8 mouse cellular contexts compared by ENCODE assay signal in the genomic region with DNA sequence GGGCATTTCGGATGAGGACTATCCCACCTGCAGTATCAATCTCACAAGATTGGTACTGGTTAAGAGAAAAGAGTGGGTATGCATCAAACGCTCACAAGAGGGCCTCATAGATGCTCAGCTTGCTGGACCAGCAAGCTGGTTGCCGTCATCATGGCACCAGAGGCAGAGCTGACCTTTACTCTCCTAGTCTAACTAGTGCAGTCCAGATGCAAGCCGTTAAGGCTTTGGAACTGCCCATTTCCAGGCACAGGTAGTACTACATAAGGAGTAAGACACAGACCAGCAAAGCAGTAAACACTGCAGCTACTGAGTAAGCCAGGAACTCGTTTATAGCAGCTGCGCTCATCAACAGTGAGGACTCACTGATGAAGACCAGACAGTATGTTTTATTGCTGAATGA.
DNase-seq lines count a peak whose midpoint lies in the region; ATAC-seq and TF ChIP-seq lines count a peak whose summit lies in the region.

No protein-coding gene starts in this region.

- H3K36me3 ChIP-seq in kidney, embryonic 14.5 days (ENCODE audit: control insufficient read depth, insufficient read depth, low read length), result 0 out of 2 replicates have a peak, but pooled peaks cover 2% of the 10 kb centered on the region
- H3K36me3 ChIP-seq in hindbrain, embryonic 13.5 days, result no peaks in the 10 kb centered on the region
- no peaks in the 10 kb centered on the region for H3K36me3 ChIP-seq in limb, embryonic 14.5 days (ENCODE audit: control insufficient read depth, insufficient read depth, low read length)

- no peak overlapping the region for H3K9ac ChIP-seq in kidney, embryonic 14.5 days (ENCODE audit: low read depth, low read length)
- no peak overlapping the region for H3K9ac ChIP-seq in hindbrain, embryonic 13.5 days
- H3K9ac ChIP-seq in limb, embryonic 14.5 days (ENCODE audit: low read depth, low read length, severe bottlenecking), result no peak overlapping the region

- TF ChIP-seq POLR2A in limb, embryonic 14.5 days (IDR thresholded peaks at IDR 0.05; ENCODE audit: borderline replicate concordance, extremely low read depth, insufficient read depth, insufficient read length), result no peak

- peak; percentile 78 for DNase-seq in kidney, adult 11 months
- DNase-seq in adrenal gland, postnatal 25 days, result peak; percentile 28
- DNase-seq in limb, embryonic 14.5 days (ENCODE audit: low spot score), result no peak
- DNase-seq in thymus, postnatal 36 days, result no peak
- no peak for DNase-seq in natural killer cell, adult 2 months (ENCODE audit: low spot score in 2 of 2)

- no peak overlapping the region for H3K27ac ChIP-seq in kidney, embryonic 14.5 days (ENCODE audit: low read depth, low read length)
- peak overlapping the region; percentile 60; the same call in 1 of the 2 replicates for H3K27ac ChIP-seq in hindbrain, embryonic 13.5 days
- no peak overlapping the region for H3K27ac ChIP-seq in limb, embryonic 14.5 days (replicated peaks; ENCODE audit: low read depth, low read length)

- no peaks in the 10 kb centered on the region for H3K9me3 ChIP-seq in kidney, embryonic 14.5 days (ENCODE audit: control insufficient read depth, low read length)
- 0 out of 2 replicates have a peak, but pooled peaks cover 4% of the 10 kb centered on the region for H3K9me3 ChIP-seq in hindbrain, embryonic 13.5 days
- H3K9me3 ChIP-seq in limb, embryonic 14.5 days (ENCODE audit: control insufficient read depth, low read length), result no peaks in the 10 kb centered on the region

- H3K4me2 ChIP-seq in kidney, embryonic 14.5 days (replicated peaks; ENCODE audit: low read depth, low read length), result no peak overlapping the region
- no peak overlapping the region for H3K4me2 ChIP-seq in hindbrain, embryonic 13.5 days
- no peak overlapping the region for H3K4me2 ChIP-seq in limb, embryonic 14.5 days (replicated peaks; ENCODE audit: low read depth, low read length, severe bottlenecking)

- 49% methylated on average over 6 of the region's 6 CpGs for WGBS in kidney, embryonic 14.5 days
- 62% methylated on average over 6 of the region's 6 CpGs for WGBS in hindbrain, embryonic 13.5 days
- 36% methylated on average over 6 of the region's 6 CpGs for WGBS in limb, embryonic 14.5 days

- H3K4me3 ChIP-seq in kidney, embryonic 14.5 days (ENCODE audit: low read length), result no peak overlapping the region
- H3K4me3 ChIP-seq in hindbrain, embryonic 13.5 days, result no peak overlapping the region
- no peak overlapping the region for H3K4me3 ChIP-seq in limb, embryonic 14.5 days (replicated peaks; ENCODE audit: low read length)

- H3K4me1 ChIP-seq in kidney, embryonic 14.5 days (ENCODE audit: control insufficient read depth, insufficient read depth, low read length), result no peaks in the 10 kb centered on the region
- H3K4me1 ChIP-seq in hindbrain, embryonic 13.5 days (replicated peaks), result peaks cover 28% of the 10 kb centered on the region
- peaks cover 18% of the 10 kb centered on the region for H3K4me1 ChIP-seq in limb, embryonic 14.5 days (ENCODE audit: control insufficient read depth, insufficient read depth, low read length)

- no peaks in the 10 kb centered on the region for H3K27me3 ChIP-seq in kidney, embryonic 14.5 days (ENCODE audit: control insufficient read depth, insufficient read depth, low read length)
- H3K27me3 ChIP-seq in hindbrain, embryonic 13.5 days, result no peaks in the 10 kb centered on the region
- no peaks in the 10 kb centered on the region for H3K27me3 ChIP-seq in limb, embryonic 14.5 days (ENCODE audit: control insufficient read depth, insufficient read depth, low read length)

- ATAC-seq in kidney, embryonic 14.5 days (ENCODE audit: low FRiP score, low TSS enrichment), result no peak
- ATAC-seq in hindbrain, embryonic 13.5 days (ENCODE audit: low FRiP score), result no peak
- peak; percentile 67; the same call in 1 of the 2 replicates for ATAC-seq in limb, embryonic 14.5 days (ENCODE audit: low FRiP score, low read depth)
- ATAC-seq in inflammation-experienced regulatory T-cells, adult 6 months, result no peak

Comparison
In these comparisons a context has a peak if more than half of its experiments do, and no peak if none do; other contexts are left out.
1. DNase-seq: peak in kidney, adult 11 months (single experiment) and adrenal gland, postnatal 25 days (single experiment); none in limb, embryonic 14.5 days (single experiment), thymus, postnatal 36 days (0 of 2) and natural killer cell, adult 2 months (0 of 2).